Mouse (Mus musculus) kidney, adult 2 months (tissue): ENCODE measurements around the gene Gm10638.

Experiments used
- CTCF ChIP-seq: fragments of 200-500 bp; conservative IDR thresholded peaks from 2 replicates; pipeline ENCODE4 v1.5.1; 2011; ENCODE audit warnings: low read depth, mild to moderate bottlenecking, control low read depth, low read length, moderate library complexity, mixed read lengths; ENCODE audit not compliant: insufficient read depth, insufficient read length
- POLR2A ChIP-seq: fragments of 200-500 bp; IDR thresholded peaks from one replicate; pipeline ENCODE4 v1.6.1; 2011; ENCODE audit warnings: low read depth, low read length, control low read depth

DNA sequence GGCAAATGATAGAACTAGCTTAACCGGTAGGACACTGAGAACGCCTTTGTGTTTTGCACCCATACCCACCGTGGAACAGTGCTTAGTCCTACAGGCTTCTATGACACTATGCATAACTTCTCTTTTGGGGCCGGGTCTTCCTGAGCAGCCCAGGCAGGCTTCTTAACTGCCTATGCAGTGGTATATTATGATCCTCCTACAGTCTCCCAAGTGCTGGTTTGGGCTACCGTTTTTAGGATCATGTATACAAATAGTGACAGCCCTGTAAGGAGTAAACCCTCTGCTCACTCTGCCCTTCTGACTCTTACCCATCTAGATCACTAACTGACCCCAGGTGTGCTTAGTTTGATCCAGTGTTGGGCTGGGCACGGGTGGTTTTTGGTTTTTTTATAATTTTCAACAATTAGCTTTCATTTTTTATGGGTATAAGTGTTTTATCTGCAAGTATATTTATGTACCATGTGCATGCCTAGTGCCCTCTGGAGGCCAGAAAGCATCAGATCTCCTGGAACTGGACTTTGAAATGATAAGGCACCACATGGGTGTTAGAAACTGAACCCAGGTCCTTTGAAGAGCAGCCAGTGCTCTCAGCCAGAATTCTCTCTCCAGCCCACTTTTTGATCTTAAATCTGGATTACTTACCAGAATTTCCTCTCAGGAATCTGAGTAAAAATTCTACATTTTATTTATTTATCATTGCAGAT lies 24.6 kb upstream of the Gm10638 start:
- TF ChIP-seq POLR2A (no peak), CTCF (peak; percentile 28; the same call in 1 of the 2 replicates)
